Mouse (Mus musculus) adrenal gland, adult (tissue): ENCODE data around the gene 1700016H13Rik.
A peak's percentile ranks its signal among the peaks of the same experiment; 100 is the strongest.

Experiments used
- DNase-seq, 2 experiments: peaks; one replicate each; pipeline ENCODE4 v3.0.0; 2022 to 2023; ENCODE audit warnings: low spot score in 1 of 2; ENCODE audit not compliant: inconsistent age in 2 of 2

1700016H13Rik gene

GRCm38 (mm10) chr5:103674482-103674881 is 18.7 kb upstream of the 1700016H13Rik start:
- no peak for DNase-seq

GRCm38 (mm10) chr5:103673611-103674010 is 17.8 kb upstream of the 1700016H13Rik start:
- DNase-seq, result peak; percentile 54 to 81

- DNase-seq, result no peak
Observed at GRCm38 (mm10) chr5:103671858-103672257, 16.0 kb upstream of the 1700016H13Rik start.

GRCm38 (mm10) chr5:103665876-103666275 is 10.1 kb upstream of the 1700016H13Rik start:
- no peak for DNase-seq

GRCm38 (mm10) chr5:103664932-103665331 is 9.1 kb upstream of the 1700016H13Rik start:
- no peak for DNase-seq

GRCm38 (mm10) chr5:103659571-103659970 is 3.8 kb upstream of the 1700016H13Rik start:
- DNase-seq, result peak in 1 of 2 experiments; percentile 77

- no peak for DNase-seq
Observed at GRCm38 (mm10) chr5:103658921-103659320, 3.1 kb upstream of the 1700016H13Rik start.

- peak in 1 of 2 experiments; percentile 26 for DNase-seq
Observed at GRCm38 (mm10) chr5:103654780-103655179, 1.0 kb downstream of the 1700016H13Rik start.

GRCm38 (mm10) chr5:103654225-103654624 is 1.6 kb downstream of the 1700016H13Rik start:
- peak in 1 of 2 experiments; percentile 61 for DNase-seq

- no peak for DNase-seq
Observed at GRCm38 (mm10) chr5:103647320-103647719, 8.5 kb downstream of the 1700016H13Rik start.

GRCm38 (mm10) chr5:103644167-103644566 is 11.6 kb downstream of the 1700016H13Rik start:
- DNase-seq, result peak in 1 of 2 experiments; percentile 14

- no peak for DNase-seq
Observed at GRCm38 (mm10) chr5:103637162-103637561, 18.6 kb downstream of the 1700016H13Rik start.

GRCm38 (mm10) chr5:103629854-103630580 is 25.8 kb downstream of the 1700016H13Rik start:
- DNase-seq, result no peak

GRCm38 (mm10) chr5:103629111-103629764 is 26.6 kb downstream of the 1700016H13Rik start, which contains the start of gene Slc10a6:
TSS of gene Slc10a6 (minus strand) at chr5:103629403.
- peak; percentile 85 to 89 for DNase-seq

GRCm38 (mm10) chr5:103628499-103628898 is 27.3 kb downstream of the 1700016H13Rik start:
- DNase-seq, result no peak

- DNase-seq, result peak in 1 of 2 experiments; percentile 50
Observed at GRCm38 (mm10) chr5:103624831-103625230, 31.0 kb downstream of the 1700016H13Rik start.

GRCm38 (mm10) chr5:103622321-103622720 is 33.5 kb downstream of the 1700016H13Rik start:
- no peak for DNase-seq

- peak in 1 of 2 experiments; percentile 49 for DNase-seq
Observed at GRCm38 (mm10) chr5:103620301-103620973, 35.4 kb downstream of the 1700016H13Rik start.

- no peak for DNase-seq
Observed at GRCm38 (mm10) chr5:103617191-103617590, 38.6 kb downstream of the 1700016H13Rik start.

GRCm38 (mm10) chr5:103614356-103614755 is 41.5 kb downstream of the 1700016H13Rik start:
- DNase-seq, result no peak

- no peak for DNase-seq
Observed at GRCm38 (mm10) chr5:103612316-103612715, 43.5 kb downstream of the 1700016H13Rik start.
